Mouse (Mus musculus) lung, adult 2 months (tissue): ENCODE data around the gene B3gnt2.

Experiments used
- CTCF ChIP-seq: fragments of 200-500 bp; IDR thresholded peaks from 2 replicates; pipeline ENCODE4 v1.5.1; 2011; ENCODE audit warnings: mild to moderate bottlenecking, low read length, control low read depth; ENCODE audit not compliant: insufficient read depth
- POLR2A ChIP-seq: fragments of 200-500 bp; IDR thresholded peaks from 2 replicates; pipeline ENCODE4 v1.6.1; 2011; ENCODE audit warnings: low read depth, mild to moderate bottlenecking, control low read depth, low read length, borderline replicate concordance; ENCODE audit errors: extremely low read depth

GRCm38 (mm10) chr11:22778596-22778995 is 82.2 kb downstream of the B3gnt2 start:
- TF ChIP-seq CTCF (no peak), POLR2A (no peak)
